Mouse (Mus musculus) neutrophil, adult 65 days (primary cell): Measurements from ENCODE around the gene Mgat4e. TPM values are rescaled to one million over a fixed set of nuclear protein-coding genes. Genes with fewer than 3 reads are reported as not detected.

ENCODE experiments used
- total RNA-seq: library from RNA; stranded (reverse); gene quantifications from 2 replicates; pipeline ENCODE4 v1.2.4, GENCODE M21; 2023

Gene Mgat4e
- not detected in 2 replicates for total RNA-seq

GRCm38 (mm10) chr1:134549632-134550132, at the start of gene Mgat4e:
Mgat4e (minus strand) TSS chr1:134549682.

GRCm38 (mm10) chr1:134559976-134560375, 10.5 kb upstream of the Mgat4e start, which contains the start of gene Kdm5b:
Kdm5b (plus strand) TSS chr1:134560171.

DNA sequence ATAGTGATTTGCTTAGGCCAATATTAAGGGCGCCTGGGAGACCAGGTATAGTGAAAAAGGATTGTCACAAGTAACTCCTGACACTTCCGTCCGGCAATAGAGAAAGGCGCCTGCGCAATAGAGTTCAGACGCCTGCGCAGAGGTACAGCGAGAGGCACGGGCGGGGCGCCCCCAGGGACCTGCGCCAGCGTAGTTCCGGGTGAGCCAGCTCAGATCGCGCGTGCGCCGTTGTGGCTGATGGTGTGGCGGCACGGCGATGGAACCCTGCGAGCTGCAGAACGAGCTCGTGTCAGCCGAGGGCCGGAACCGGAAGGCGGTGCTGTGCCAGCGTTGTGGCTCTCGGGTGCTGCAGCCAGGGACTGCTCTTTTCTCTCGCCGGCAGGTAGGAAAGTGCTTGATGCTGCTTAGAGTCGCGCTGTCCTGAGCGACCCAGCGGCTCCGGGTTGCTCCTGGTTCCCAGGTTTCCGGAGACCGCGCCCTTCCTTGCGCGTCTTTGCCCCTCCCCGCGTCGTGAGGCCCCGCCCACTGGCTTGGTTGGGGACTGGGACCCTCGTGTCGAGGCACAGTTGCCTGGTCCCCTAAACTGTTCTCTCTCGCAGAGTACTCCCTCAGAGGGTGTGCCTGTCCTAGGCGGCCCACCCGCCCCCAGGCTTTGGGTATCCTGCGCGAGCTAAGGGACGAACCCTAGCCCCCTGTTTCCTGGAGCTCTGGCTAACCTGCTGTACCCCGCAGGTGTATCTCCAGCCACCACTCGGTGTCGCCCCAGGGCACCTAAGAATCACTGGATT, 54.9 kb downstream of the Mgat4e start, which contains the start of gene Rabif:
Gene Rabif (plus strand): TSS at position 221 of the 788 bp plus-strand sequence.

Other genes starting within 250 kb of the Mgat4e start
- gene Ppfia4, start 216.8 kb downstream of the Mgat4e start, total RNA-seq: 6.5 and 8.7 TPM in 2 replicates
- 50.6 and 88.1 TPM in 2 replicates for gene Tmem183a, start 187.7 kb downstream of the Mgat4e start, total RNA-seq
- not detected in 2 replicates for gene 4933406M09Rik, start 163.7 kb downstream of the Mgat4e start, total RNA-seq
- 65.4 and 71.9 TPM in 2 replicates for gene Cyb5r1, start 144.1 kb downstream of the Mgat4e start, total RNA-seq
- 495 and 609 TPM in 2 replicates for gene Adipor1, start 134.3 kb downstream of the Mgat4e start, total RNA-seq
- gene Klhl12, start 94.2 kb downstream of the Mgat4e start, total RNA-seq: 29.9 and 31.7 TPM in 2 replicates
- 17.1 and 18.8 TPM in 2 replicates for gene Rabif, start 55.0 kb downstream of the Mgat4e start, total RNA-seq
- 47.3 and 74.6 TPM in 2 replicates for gene Kdm5b, start 10.5 kb upstream of the Mgat4e start, total RNA-seq
- not detected in 2 replicates for gene Syt2, start 97.0 kb upstream of the Mgat4e start, total RNA-seq